Comparison of ENCODE assay signal across 1 mouse cellular context in genomic region chr5:32869389-32870024, GRCm38 (mm10).
TF ChIP-seq lines count a peak whose summit lies in the region.

No protein-coding gene starts in this region.

TF ChIP-seq in CH12.LX, 34 proteins besides CTCF, POLR2A, EP300 and RAD21 (continued from another document):
- TF ChIP-seq ELF1 (IDR thresholded peaks at IDR 0.05; ENCODE audit: low read depth, low read length) (peak; percentile 6; the same call in 1 of the 2 replicates), TBP (conservative IDR thresholded peaks at IDR 0.05; ENCODE audit: low read depth, low read length) (peak; percentile 89), E2F4 (IDR thresholded peaks at IDR 0.05; ENCODE audit: insufficient replicate concordance, low read depth, low read length) (0 out of 2 replicates have a peak, but pooled peaks have one; percentile 49), MYC (IDR thresholded peaks at IDR 0.05; ENCODE audit: low read depth, low read length) (no peak), JUN (IDR thresholded peaks at IDR 0.05; ENCODE audit: insufficient read depth, low read depth, low read length) (no peak), TCF12 (IDR thresholded peaks at IDR 0.05; ENCODE audit: low read depth, low read length) (peak; percentile 33; the same call in 1 of the 2 replicates), MAZ (IDR thresholded peaks at IDR 0.05; ENCODE audit: low read depth, low read length) (no peak), MXI1 (IDR thresholded peaks at IDR 0.05; ENCODE audit: low read depth, low read length) (no peak), ZNF384 (IDR thresholded peaks at IDR 0.05; ENCODE audit: low read depth, low read length) (peak; percentile 76), USF1 (IDR thresholded peaks at IDR 0.05; ENCODE audit: low read depth, low read length) (no peak), NRF1 (IDR thresholded peaks at IDR 0.05; ENCODE audit: low read depth, low read length) (no peak), GABPA (IDR thresholded peaks at IDR 0.05; ENCODE audit: insufficient replicate concordance, low read depth, low read length) (no peak), MAFK (IDR thresholded peaks at IDR 0.05; ENCODE audit: insufficient replicate concordance, low read length) (peak; percentile 70; the same call in 1 of the 2 replicates), MAX (IDR thresholded peaks at IDR 0.05; ENCODE audit: low read length) (no peak), PAX5 (IDR thresholded peaks at IDR 0.05; ENCODE audit: low read length) (no peak), UBTF (IDR thresholded peaks at IDR 0.05; ENCODE audit: low read depth, low read length) (no peak), HCFC1 (IDR thresholded peaks at IDR 0.05; ENCODE audit: low read depth, low read length) (no peak; the same call in 1 of the 2 replicates), ZMIZ1 (IDR thresholded peaks at IDR 0.05; ENCODE audit: low read depth, low read length) (no peak)
TF ChIP-seq in CH12.LX: peak in this region for 11.
